Mouse (Mus musculus): Measurements from ENCODE around the gene Zdhhc3. TPM values are rescaled to one million over a fixed set of nuclear protein-coding genes. Genes with fewer than 3 reads are reported as not detected.

Zdhhc3 gene
- polyA plus RNA-seq, 1 experiment, result 173 TPM

DNA sequence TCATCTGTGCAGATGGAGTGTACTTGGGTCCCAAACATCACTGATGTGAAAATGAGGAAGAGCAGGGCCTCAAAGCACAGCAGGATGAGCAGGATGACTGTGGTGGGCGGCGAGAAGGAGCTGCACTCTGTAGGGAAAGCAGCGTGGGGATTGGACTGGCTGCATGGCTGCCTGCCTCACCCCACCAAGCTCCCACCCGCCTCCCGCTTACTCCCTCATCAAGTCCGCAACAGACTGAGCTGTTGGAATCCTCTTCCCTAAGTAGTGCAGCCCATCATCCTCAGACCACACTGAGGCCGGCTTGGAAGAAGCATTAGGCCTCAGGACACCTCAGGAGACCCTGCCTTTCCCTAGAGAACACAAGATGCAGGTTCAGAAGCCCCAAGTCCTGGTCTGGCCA lies 32.6 kb downstream of the Zdhhc3 start:
- no peaks in the 10 kb centered on the region for H3K27me3 ChIP-seq (ENCODE audit: control insufficient read depth, insufficient read depth, low read length)
- H3K27ac ChIP-seq (ENCODE audit: control insufficient read depth, insufficient read depth, low read length), result no peak overlapping the region
- H3K4me3 ChIP-seq (ENCODE audit: control insufficient read depth, insufficient read depth, low read length), result no peak overlapping the region
- TF ChIP-seq CTCF (IDR thresholded peaks at IDR 0.05; ENCODE audit: borderline replicate concordance, control insufficient read depth, extremely low read depth, insufficient read depth, low read length, poor library complexity), result no peak
- no peak for TF ChIP-seq POLR2A (IDR thresholded peaks at IDR 0.05; ENCODE audit: control insufficient read depth, extremely low read depth, insufficient read depth, low read length, poor library complexity)
- no peak for DNase-seq
- no peaks in the 10 kb centered on the region for H3K4me1 ChIP-seq (replicated peaks; ENCODE audit: control insufficient read depth, insufficient read depth, low read length)
- peaks cover 21% of the 10 kb centered on the region for H3K36me3 ChIP-seq (ENCODE audit: control insufficient read depth, insufficient read depth, low read length)
- 94% methylated on average over 7 of the region's 7 CpGs for WGBS

DNA sequence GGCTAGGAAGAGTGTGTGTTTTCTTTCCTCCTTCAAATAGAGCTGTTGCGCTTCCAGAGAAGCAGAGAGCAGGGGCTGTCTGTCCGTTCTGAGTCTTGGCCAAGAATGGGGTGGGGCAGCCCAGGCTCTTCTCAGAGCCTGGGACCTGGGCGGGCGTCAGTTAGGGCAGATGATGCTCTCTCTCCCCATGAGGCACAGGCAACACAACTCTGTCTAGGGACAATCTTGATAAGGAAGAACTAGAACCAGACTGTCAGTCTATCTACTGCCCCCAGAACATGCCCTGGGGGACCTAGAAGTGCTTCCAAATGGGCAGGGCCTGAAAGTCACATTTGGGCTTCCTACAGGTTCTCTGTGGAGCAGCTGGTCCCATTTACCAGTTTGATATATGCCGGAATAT lies 33.9 kb downstream of the Zdhhc3 start:
- DNase-seq, result no peak
- peaks cover 19% of the 10 kb centered on the region for H3K36me3 ChIP-seq (ENCODE audit: control insufficient read depth, insufficient read depth, low read length)
- WGBS, result 97% methylated on average over 5 of the region's 5 CpGs
- no peaks in the 10 kb centered on the region for H3K27me3 ChIP-seq (ENCODE audit: control insufficient read depth, insufficient read depth, low read length)
- H3K4me3 ChIP-seq (ENCODE audit: control insufficient read depth, insufficient read depth, low read length), result no peak overlapping the region
- H3K27ac ChIP-seq (ENCODE audit: control insufficient read depth, insufficient read depth, low read length), result no peak overlapping the region
- TF ChIP-seq CTCF (IDR thresholded peaks at IDR 0.05; ENCODE audit: borderline replicate concordance, control insufficient read depth, extremely low read depth, insufficient read depth, low read length, poor library complexity) (no peak), POLR2A (IDR thresholded peaks at IDR 0.05; ENCODE audit: control insufficient read depth, extremely low read depth, insufficient read depth, low read length, poor library complexity) (no peak)
- no peaks in the 10 kb centered on the region for H3K4me1 ChIP-seq (replicated peaks; ENCODE audit: control insufficient read depth, insufficient read depth, low read length)

DNA sequence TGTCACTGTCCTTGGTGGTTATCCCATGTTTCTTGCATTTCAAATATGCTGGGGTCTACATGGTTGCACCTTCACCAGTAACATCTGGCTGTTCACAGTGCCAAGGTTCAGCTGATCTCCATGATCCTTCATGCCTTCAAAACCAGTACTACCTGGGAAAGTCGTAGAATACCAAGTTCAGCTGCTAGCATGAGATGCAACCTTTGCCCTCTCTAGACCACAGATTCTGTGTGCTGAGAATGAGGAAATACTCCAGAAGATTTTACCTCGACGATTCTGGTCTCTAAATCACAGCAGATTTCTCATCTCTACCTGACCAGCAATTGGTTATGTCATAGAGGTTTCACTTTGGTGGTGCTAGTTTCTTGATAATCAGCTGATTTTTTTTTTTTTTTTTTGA lies 52.8 kb downstream of the Zdhhc3 start:
- Histone ChIP-seq H3K4me1 (replicated peaks; ENCODE audit: control insufficient read depth, insufficient read depth, low read length) (peaks cover 7% of the 10 kb centered on the region), H3K4me3 (ENCODE audit: control insufficient read depth, insufficient read depth, low read length) (no peak overlapping the region), H3K27me3 (ENCODE audit: control insufficient read depth, insufficient read depth, low read length) (no peaks in the 10 kb centered on the region), H3K27ac (ENCODE audit: control insufficient read depth, insufficient read depth, low read length) (no peak overlapping the region), H3K36me3 (ENCODE audit: control insufficient read depth, insufficient read depth, low read length) (no peaks in the 10 kb centered on the region)
- no peak for DNase-seq
- WGBS, result 39% methylated on average over 3 of the region's 3 CpGs
- no peak for TF ChIP-seq POLR2A (IDR thresholded peaks at IDR 0.05; ENCODE audit: control insufficient read depth, extremely low read depth, insufficient read depth, low read length, poor library complexity)
- no peak for TF ChIP-seq CTCF (IDR thresholded peaks at IDR 0.05; ENCODE audit: borderline replicate concordance, control insufficient read depth, extremely low read depth, insufficient read depth, low read length, poor library complexity)

DNA sequence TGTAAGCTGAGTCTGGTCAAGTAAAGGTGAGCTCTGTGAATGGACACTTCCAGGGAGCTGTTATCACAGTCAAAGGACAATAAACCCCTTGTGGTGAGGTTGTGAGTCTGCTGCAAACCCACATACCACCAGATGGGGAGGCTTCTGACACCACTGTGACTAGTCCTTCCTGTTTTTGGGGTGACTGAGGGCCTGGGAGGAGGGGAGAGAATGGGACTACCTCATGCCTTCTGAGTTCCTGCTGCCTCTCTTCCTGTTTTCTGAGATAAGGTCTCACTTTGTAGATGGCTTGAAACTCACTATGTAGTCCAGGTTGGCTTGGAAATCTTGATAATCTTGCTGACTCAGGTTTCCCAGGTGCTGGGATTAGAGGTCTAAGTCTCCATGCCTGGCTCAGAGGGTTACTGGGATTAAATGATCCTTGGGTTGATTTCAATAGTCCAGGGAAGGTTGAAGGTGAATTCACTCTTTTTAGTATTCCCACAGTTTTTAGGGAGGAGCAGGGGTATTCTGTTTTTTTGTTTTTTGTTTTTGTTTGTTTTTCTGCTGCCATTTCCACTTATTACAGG lies 54.2 kb downstream of the Zdhhc3 start:
- no peaks in the 10 kb centered on the region for H3K36me3 ChIP-seq (ENCODE audit: control insufficient read depth, insufficient read depth, low read length)
- TF ChIP-seq POLR2A (IDR thresholded peaks at IDR 0.05; ENCODE audit: control insufficient read depth, extremely low read depth, insufficient read depth, low read length, poor library complexity), result no peak
- TF ChIP-seq CTCF (IDR thresholded peaks at IDR 0.05; ENCODE audit: borderline replicate concordance, control insufficient read depth, extremely low read depth, insufficient read depth, low read length, poor library complexity), result no peak
- H3K27ac ChIP-seq (ENCODE audit: control insufficient read depth, insufficient read depth, low read length), result no peak overlapping the region
- no peaks in the 10 kb centered on the region for H3K27me3 ChIP-seq (ENCODE audit: control insufficient read depth, insufficient read depth, low read length)
- H3K4me3 ChIP-seq (ENCODE audit: control insufficient read depth, insufficient read depth, low read length), result no peak overlapping the region
- H3K4me1 ChIP-seq (replicated peaks; ENCODE audit: control insufficient read depth, insufficient read depth, low read length), result peaks cover 7% of the 10 kb centered on the region
- DNase-seq, result peak; percentile 44

DNA sequence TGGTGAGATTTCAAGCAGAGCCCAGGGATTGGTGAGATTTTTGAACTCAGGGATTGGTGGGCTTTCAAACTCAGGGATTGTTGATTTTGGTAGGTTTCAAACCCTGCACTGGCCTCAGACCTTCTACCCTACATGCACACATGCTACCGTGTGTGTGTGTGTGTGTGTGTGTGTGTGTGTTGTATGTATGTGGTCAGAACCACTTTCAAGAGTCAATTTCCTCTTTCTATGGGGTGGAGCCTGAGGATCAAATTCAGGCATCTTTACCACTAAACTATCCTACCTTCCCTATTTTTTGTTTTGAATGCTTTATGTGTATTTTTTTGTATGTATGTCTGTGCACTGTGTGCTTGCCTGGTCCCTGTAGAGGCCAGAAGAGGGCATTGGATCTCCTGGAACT lies 65.3 kb downstream of the Zdhhc3 start:
- DNase-seq, result no peak
- Histone ChIP-seq H3K27me3 (ENCODE audit: control insufficient read depth, insufficient read depth, low read length) (no peaks in the 10 kb centered on the region), H3K4me1 (replicated peaks; ENCODE audit: control insufficient read depth, insufficient read depth, low read length) (no peaks in the 10 kb centered on the region), H3K27ac (ENCODE audit: control insufficient read depth, insufficient read depth, low read length) (no peak overlapping the region), H3K4me3 (ENCODE audit: control insufficient read depth, insufficient read depth, low read length) (no peak overlapping the region), H3K36me3 (ENCODE audit: control insufficient read depth, insufficient read depth, low read length) (no peaks in the 10 kb centered on the region)
- WGBS, result 11% methylated on average over 1 of the region's 1 CpGs
- no peak for TF ChIP-seq CTCF (IDR thresholded peaks at IDR 0.05; ENCODE audit: borderline replicate concordance, control insufficient read depth, extremely low read depth, insufficient read depth, low read length, poor library complexity)
- no peak for TF ChIP-seq POLR2A (IDR thresholded peaks at IDR 0.05; ENCODE audit: control insufficient read depth, extremely low read depth, insufficient read depth, low read length, poor library complexity)

DNA sequence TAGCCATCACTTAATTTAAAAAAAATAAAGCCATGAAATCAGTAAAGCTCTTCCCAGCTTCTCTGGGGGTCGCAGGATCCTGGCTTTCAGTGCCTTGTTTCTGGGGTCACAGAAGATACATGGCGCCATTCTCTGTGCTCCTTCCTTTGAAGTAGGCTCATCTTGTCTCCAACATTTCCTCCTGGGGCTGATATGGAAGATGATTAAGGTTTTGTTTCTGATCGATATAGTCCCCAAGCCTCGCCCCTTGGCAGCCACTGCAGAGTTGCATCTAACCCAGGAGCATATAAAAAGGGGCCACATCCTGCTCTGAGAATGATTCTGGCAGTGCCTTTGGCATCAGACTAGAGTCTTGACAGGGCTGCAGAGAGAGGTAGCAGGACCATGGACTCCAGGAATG lies 78.6 kb downstream of the Zdhhc3 start, which contains the start of gene Tgm4:
Gene Tgm4, plus strand, starts transcription at position 301 of the 400 bp plus-strand sequence.
- Histone ChIP-seq H3K27me3 (ENCODE audit: control insufficient read depth, insufficient read depth, low read length) (no peaks in the 10 kb centered on the region), H3K4me3 (ENCODE audit: control insufficient read depth, insufficient read depth, low read length) (no peak within 1 kb of the TSS), H3K4me1 (replicated peaks; ENCODE audit: control insufficient read depth, insufficient read depth, low read length) (no peaks in the 10 kb centered on the region), H3K27ac (ENCODE audit: control insufficient read depth, insufficient read depth, low read length) (no peak within 1 kb of the TSS), H3K36me3 (ENCODE audit: control insufficient read depth, insufficient read depth, low read length) (no peaks in the 10 kb centered on the region)
- no peak for TF ChIP-seq CTCF (IDR thresholded peaks at IDR 0.05; ENCODE audit: borderline replicate concordance, control insufficient read depth, extremely low read depth, insufficient read depth, low read length, poor library complexity)
- TF ChIP-seq POLR2A (IDR thresholded peaks at IDR 0.05; ENCODE audit: control insufficient read depth, extremely low read depth, insufficient read depth, low read length, poor library complexity), result no peak
- no peak for DNase-seq
- WGBS, result 90% methylated on average over 4 of the region's 4 CpGs
